Mouse (Mus musculus) ovary, adult 18-20 months (tissue): ENCODE measurements around the gene Naaladl2.

Source experiments
- DNase-seq: peaks from one replicate; pipeline ENCODE4 v3.0.0; 2022; ENCODE audit warnings: low spot score, mixed read lengths

The Naaladl2 gene

DNA sequence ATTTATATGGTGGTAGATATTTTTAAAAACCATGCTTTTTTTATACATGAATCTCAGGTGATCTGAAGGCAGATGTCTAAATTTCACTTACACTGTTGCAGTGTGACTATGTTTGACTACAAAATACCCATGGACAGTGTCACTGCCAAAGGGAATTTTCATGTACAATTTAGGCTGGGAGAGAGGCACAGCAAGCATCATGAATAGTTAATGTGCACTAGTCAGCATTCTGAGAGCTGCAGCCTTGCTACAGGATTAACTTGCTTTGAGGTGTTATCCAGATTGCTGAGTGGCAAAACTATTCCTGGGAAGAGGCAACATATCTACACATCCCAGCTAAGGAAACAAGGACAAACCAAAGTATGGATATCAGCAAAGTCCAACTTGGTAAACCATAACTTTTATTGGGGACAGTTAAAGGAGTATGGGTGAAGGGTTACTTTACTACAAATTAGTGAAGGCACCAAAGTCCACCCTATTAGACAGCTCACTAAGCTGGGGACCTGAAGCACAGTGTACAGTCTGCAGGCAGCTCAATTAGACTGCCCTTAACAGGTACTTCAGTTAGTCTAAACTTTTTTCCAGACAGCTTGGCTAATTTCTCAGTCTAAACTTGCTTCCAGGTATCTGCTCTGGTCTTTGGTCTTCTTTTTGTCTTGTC, 1181.0 kb downstream of the Naaladl2 start:
- no peak for DNase-seq

- DNase-seq = no peak
Measured at GRCm38 (mm10) chr3:23946182-23946581, 1197.9 kb downstream of the Naaladl2 start.

- DNase-seq = no peak
Measured at GRCm38 (mm10) chr3:23937299-23937698, 1206.8 kb downstream of the Naaladl2 start.

- no peak for DNase-seq
Measured at GRCm38 (mm10) chr3:23928097-23928496, 1216.0 kb downstream of the Naaladl2 start.

DNA sequence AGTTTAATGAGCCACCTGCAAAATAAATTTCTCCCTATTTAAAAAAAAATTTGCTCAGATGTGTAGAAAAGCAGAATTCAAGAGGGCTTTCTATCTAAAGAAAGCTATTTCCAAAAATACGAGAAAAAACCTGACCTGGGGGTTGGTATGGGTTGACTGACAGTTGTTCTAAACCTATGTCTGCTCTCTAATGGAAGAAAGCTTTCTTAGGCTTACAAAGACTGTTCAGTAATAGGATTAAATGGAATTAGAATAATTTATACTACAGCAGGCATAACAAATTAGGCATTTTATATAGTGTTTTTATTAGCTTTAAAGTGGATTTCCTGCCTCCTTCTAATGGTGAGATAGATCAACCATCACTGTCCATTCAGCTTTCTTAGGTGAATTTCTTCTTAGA, 1236.4 kb downstream of the Naaladl2 start:
- no peak for DNase-seq

GRCm38 (mm10) chr3:23865688-23866087, 1278.4 kb downstream of the Naaladl2 start:
- no peak for DNase-seq

- no peak for DNase-seq
Measured at GRCm38 (mm10) chr3:23857275-23857674, 1286.8 kb downstream of the Naaladl2 start.

DNA sequence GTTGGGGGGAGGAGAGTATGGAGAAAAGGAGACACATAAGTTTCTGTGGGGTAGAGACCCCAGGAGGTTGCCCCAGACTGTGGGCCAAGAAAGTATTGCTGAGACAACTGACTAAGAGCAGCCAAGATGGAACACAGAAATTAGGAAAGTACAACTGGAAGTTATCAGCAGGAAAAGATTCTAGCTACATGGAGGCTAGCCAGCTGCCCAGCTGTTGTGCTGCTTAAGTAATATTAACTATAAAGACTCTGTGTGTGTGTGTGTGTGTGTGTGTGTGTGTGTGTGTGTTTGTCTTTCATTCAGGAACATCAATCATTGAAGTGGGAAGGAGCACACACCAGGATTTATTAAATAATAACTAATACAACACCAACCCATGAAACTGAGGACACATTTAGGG, 1326.5 kb downstream of the Naaladl2 start:
- DNase-seq = no peak

DNA sequence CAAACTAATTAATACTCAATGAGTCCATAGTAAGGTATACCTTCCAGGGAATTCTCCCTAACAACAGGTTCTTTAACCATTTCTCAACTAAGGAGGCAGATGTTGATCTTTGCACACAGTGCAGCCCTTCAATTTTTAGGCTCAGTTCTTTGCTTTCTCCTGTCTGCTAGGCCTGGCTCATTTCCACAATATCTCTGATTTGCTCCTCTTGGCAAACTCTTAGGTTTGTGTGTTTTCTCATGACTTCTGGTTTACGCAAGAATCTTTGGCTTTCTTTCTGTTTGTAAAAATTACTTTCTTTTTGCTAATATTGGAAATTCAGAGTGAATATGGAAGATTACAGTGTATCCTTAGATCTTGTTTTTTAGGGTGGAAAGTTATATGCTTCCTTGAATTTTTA, 1385.3 kb downstream of the Naaladl2 start:
- DNase-seq = no peak
